Comparison of ENCODE assay signal across 11 mouse cellular contexts in genomic region chr2:129998476-129998875, GRCm38 (mm10). TPM values are rescaled to one million over a fixed set of nuclear protein-coding genes. Genes with fewer than 3 reads are reported as not detected.
A peak's percentile ranks its signal among the peaks of the same experiment; 100 is the strongest.
DNase-seq lines count a peak whose midpoint lies in the region; ATAC-seq lines count a peak whose summit lies in the region.
"Had no signal": no experiment of that assay in that cellular context is flagged by ENCODE, and none has a peak within 500 bp of the region (broad histone marks: within the 10 kb centered on the region; RNA-seq: fewer than 3 reads in every experiment).

No protein-coding gene starts in this region.

- H3K9ac ChIP-seq in liver, embryonic 11.5 days (ENCODE audit: low read depth, low read length): no peak overlapping the region
- H3K9ac ChIP-seq: hindbrain, embryonic 13.5 days; limb, embryonic 15.5 days had no signal

- H3K4me3 ChIP-seq in liver, embryonic 11.5 days (ENCODE audit: low read depth, low read length): no peak overlapping the region
- H3K4me3 ChIP-seq: hindbrain, embryonic 13.5 days; limb, embryonic 15.5 days had no signal

- intact Hi-C loops in left cerebral cortex, postnatal 14 days (cut with DNase I): loop anchor here (10.0 kb wide), 1 partner anchor 46 kb away; no protein-coding TSS in a partner anchor

- 78% methylated on average over 7 of the region's 7 CpGs for WGBS in liver, embryonic 11.5 days

- no peak overlapping the region for H3K4me2 ChIP-seq in liver, embryonic 11.5 days
- H3K4me2 ChIP-seq: hindbrain, embryonic 13.5 days; limb, embryonic 15.5 days had no signal

- DNase-seq in left cerebral cortex, postnatal 14 days (ENCODE audit: low spot score in 2 of 2): peak; percentile 73
- DNase-seq in left cerebral cortex, adult 11 months (ENCODE audit: low spot score): no peak
- DNase-seq in cerebellum, postnatal 14 days: peak; percentile 56 to 68
- peak; percentile 59 to 72 for DNase-seq in layer of hippocampus, postnatal 10 days (ENCODE audit: low spot score in 2 of 2)
- peak; percentile 64 for DNase-seq in telencephalon, adult 2 months (ENCODE audit: low read depth, low spot score)
- DNase-seq in liver, embryonic 11.5 days (ENCODE audit: low spot score): no peak
- DNase-seq in kidney, postnatal 14 days: no peak
- DNase-seq: kidney, adult 9 months; lung, postnatal 10 days had no signal

- no peak overlapping the region for H3K27ac ChIP-seq in liver, embryonic 11.5 days (ENCODE audit: low read depth, low read length)
- H3K27ac ChIP-seq: hindbrain, embryonic 13.5 days; limb, embryonic 15.5 days had no signal

- no peak for ATAC-seq in liver, embryonic 11.5 days (replicated peaks; ENCODE audit: low FRiP score)

- no peaks in the 10 kb centered on the region for H3K27me3 ChIP-seq in liver, embryonic 11.5 days (replicated peaks; ENCODE audit: control insufficient read depth, insufficient read depth, low read length)
- H3K27me3 ChIP-seq: hindbrain, embryonic 13.5 days; limb, embryonic 15.5 days had no signal

- no peaks in the 10 kb centered on the region for H3K9me3 ChIP-seq in liver, embryonic 11.5 days (ENCODE audit: control insufficient read depth, low read length)
- H3K9me3 ChIP-seq: hindbrain, embryonic 13.5 days; limb, embryonic 15.5 days had no signal

- no peaks in the 10 kb centered on the region for H3K4me1 ChIP-seq in liver, embryonic 11.5 days (replicated peaks; ENCODE audit: control insufficient read depth, insufficient read depth, low read length)
- H3K4me1 ChIP-seq: hindbrain, embryonic 13.5 days had no signal

- H3K36me3 ChIP-seq in liver, embryonic 11.5 days (ENCODE audit: control insufficient read depth, insufficient read depth, low read length): no peaks in the 10 kb centered on the region
- H3K36me3 ChIP-seq: hindbrain, embryonic 13.5 days; limb, embryonic 15.5 days had no signal

RNA-seq across cellular contexts. Expression of gene Tgm3, which starts 13.7 kb away (rescaled TPM):
- 1 to 10 TPM; 4.0 to 5.5 TPM for total RNA-seq in left cerebral cortex, postnatal 14 days (2021)
- 1 to 10 TPM; 1.1 to 1.3 TPM for total RNA-seq in layer of hippocampus, postnatal 10 days (2021)
- polyA plus RNA-seq in liver, embryonic 11.5 days (2014; fragmentation: Nextera tagmentation; extraction: Ambion mirVana): not detected in 2 replicates
- polyA plus RNA-seq: hindbrain, embryonic 13.5 days had no signal

Comparison
In these comparisons a context has a peak if more than half of its experiments do, and no peak if none do; other contexts are left out.
1. DNase-seq: peak in left cerebral cortex, postnatal 14 days (2 of 2), cerebellum, postnatal 14 days (2 of 2), layer of hippocampus, postnatal 10 days (2 of 2) and telencephalon, adult 2 months (single experiment); none in left cerebral cortex, adult 11 months (single experiment), liver, embryonic 11.5 days (single experiment) and kidney, postnatal 14 days (single experiment).